Mouse (Mus musculus) stomach, postnatal 0 days (tissue): ENCODE results near the gene Gse1. TPM values are rescaled to one million over a fixed set of nuclear protein-coding genes. Genes with fewer than 3 reads are reported as not detected.
A peak's percentile ranks its signal among the peaks of the same experiment; 100 is the strongest.

Experiments used
- ATAC-seq: fragments of 200-750 bp; cut with Nextera tagmentation; 2 replicates; pipeline ENCODE4 v1.8.0; 2017; ENCODE audit not compliant: low FRiP score, low TSS enrichment
- DNase-seq: peaks from one replicate; pipeline ENCODE4 v3.0.0-alpha.2; 2016; ENCODE audit warnings: low spot score
- H3K27ac ChIP-seq: fragments of 300-500 bp; sonication (generic); replicated peaks from 2 replicates; pipeline ENCODE4 v1.5.1; 2014; ENCODE audit warnings: mild to moderate bottlenecking, control low read depth
- H3K27me3 ChIP-seq: fragments of 300-500 bp; sonication (generic); 2 replicates; pipeline ENCODE4 v1.6.1; 2014; ENCODE audit warnings: low read length; ENCODE audit not compliant: control insufficient read depth, insufficient read depth
- H3K36me3 ChIP-seq: fragments of 300-500 bp; sonication (generic); 2 replicates; pipeline ENCODE4 v1.6.1; 2014; ENCODE audit warnings: low read length, mixed read lengths; ENCODE audit not compliant: control insufficient read depth, insufficient read depth
- H3K4me1 ChIP-seq: fragments of 300-500 bp; sonication (generic); replicated peaks from 2 replicates; pipeline ENCODE4 v1.6.1; 2014; ENCODE audit warnings: antibody characterized with exemption; ENCODE audit not compliant: control insufficient read depth, insufficient read depth
- H3K4me2 ChIP-seq: fragments of 300-500 bp; sonication (generic); replicated peaks from 2 replicates; pipeline ENCODE4 v1.6.1; 2014; ENCODE audit warnings: low read depth, mild to moderate bottlenecking, control low read depth, moderate library complexity
- H3K4me3 ChIP-seq: fragments of 300-500 bp; sonication (generic); 2 replicates; pipeline ENCODE4 v1.5.1; 2014; ENCODE audit warnings: low read depth, low read length, control low read depth
- H3K9ac ChIP-seq: fragments of 300-500 bp; sonication (generic); 2 replicates; pipeline ENCODE4 v1.6.1; 2014; ENCODE audit warnings: mild to moderate bottlenecking, low read length, control low read depth, mixed read lengths
- H3K9me3 ChIP-seq: fragments of 300-500 bp; sonication (generic); 2 replicates; pipeline ENCODE4 v1.6.1; 2016; ENCODE audit warnings: low read length; ENCODE audit not compliant: control insufficient read depth
- CTCF ChIP-seq: IDR thresholded peaks from 2 replicates; pipeline ENCODE4 v1.5.1; 2016; ENCODE audit warnings: antibody characterized with exemption, low read depth, mild to moderate bottlenecking, moderate library complexity
- EP300 ChIP-seq: optimal IDR thresholded peaks from 2 replicates; pipeline ENCODE3; 2016; ENCODE audit warnings: antibody characterized with exemption
- WGBS: fragments of 180-500 bp; shearing (Covaris S2); extraction: QIAGEN DNeasy Blood & Tissue Kit; methylation state at CpG from one replicate; pipeline ENCODE4 v1.1.7; 2014; 5-methylcytosine and 5-hydroxymethylcytosine counted together
- polyA plus RNA-seq: library from polyadenylated mRNA; unstranded; fragments of >200 nt; fragmentation: Nextera tagmentation; extraction: Ambion mirVana; gene quantifications from 2 replicates; pipeline ENCODE4 v1.2.1, GENCODE M21; 2015

The Gse1 gene
- polyA plus RNA-seq, 1 experiment from 2014 or later = 6.4 TPM

GRCm38 (mm10) chr8:120550430-120550829 is 322.2 kb downstream of the Gse1 start:
- Histone ChIP-seq H3K27me3 (no peaks in the 10 kb centered on the region), H3K4me2 (no peak overlapping the region), H3K4me1 (0 out of 2 replicates have a peak, but pooled peaks cover 5% of the 10 kb centered on the region), H3K4me3 (no peak overlapping the region), H3K9me3 (no peaks in the 10 kb centered on the region), H3K27ac (no peak overlapping the region), H3K9ac (no peak overlapping the region), H3K36me3 (no peaks in the 10 kb centered on the region; the same call in 1 of the 2 replicates)
- 52% methylated on average over 12 of the region's 12 CpGs for WGBS
- DNase-seq (no peak), ATAC-seq (no peak)
- TF ChIP-seq CTCF (no peak), EP300 (no peak)

- WGBS = 71% methylated on average over 11 of the region's 11 CpGs
- H3K4me3 ChIP-seq = no peak overlapping the region
- H3K4me2 ChIP-seq = no peak overlapping the region
- H3K9me3 ChIP-seq = no peaks in the 10 kb centered on the region
- no peaks in the 10 kb centered on the region; the same call in 1 of the 2 replicates for H3K36me3 ChIP-seq
- ATAC-seq = no peak
- no peak for DNase-seq
- H3K27me3 ChIP-seq = no peaks in the 10 kb centered on the region
- TF ChIP-seq EP300 = no peak
- TF ChIP-seq CTCF = no peak
- peaks cover 5% of the 10 kb centered on the region; the same call in 1 of the 2 replicates for H3K4me1 ChIP-seq
- no peak overlapping the region for H3K27ac ChIP-seq
- H3K9ac ChIP-seq = no peak overlapping the region
Observed at GRCm38 (mm10) chr8:120550937-120551676, 322.9 kb downstream of the Gse1 start.

- H3K4me1 ChIP-seq = peaks cover 5% of the 10 kb centered on the region; the same call in 1 of the 2 replicates
- TF ChIP-seq EP300 (no peak), CTCF (0 out of 2 replicates have a peak, but pooled peaks have one; percentile 15)
- H3K27me3 ChIP-seq = no peaks in the 10 kb centered on the region
- H3K4me2 ChIP-seq = no peak overlapping the region
- DNase-seq (no peak), ATAC-seq (no peak)
- no peak overlapping the region for H3K27ac ChIP-seq
- H3K4me3 ChIP-seq = no peak overlapping the region
- 92% methylated on average over 3 of the region's 3 CpGs for WGBS
- no peak overlapping the region for H3K9ac ChIP-seq
- no peaks in the 10 kb centered on the region; the same call in 1 of the 2 replicates for H3K36me3 ChIP-seq
- no peaks in the 10 kb centered on the region for H3K9me3 ChIP-seq
Observed at GRCm38 (mm10) chr8:120551677-120551980, 323.4 kb downstream of the Gse1 start.

GRCm38 (mm10) chr8:120552509-120552908 is 324.3 kb downstream of the Gse1 start:
- DNase-seq = no peak
- H3K4me2 ChIP-seq = no peak overlapping the region
- no peak for ATAC-seq
- peaks cover 5% of the 10 kb centered on the region; the same call in 1 of the 2 replicates for H3K4me1 ChIP-seq
- H3K4me3 ChIP-seq = no peak overlapping the region
- H3K27ac ChIP-seq = no peak overlapping the region
- H3K9ac ChIP-seq = no peak overlapping the region
- WGBS = 84% methylated on average over 11 of the region's 11 CpGs
- H3K27me3 ChIP-seq = no peaks in the 10 kb centered on the region
- H3K9me3 ChIP-seq = no peaks in the 10 kb centered on the region
- H3K36me3 ChIP-seq = no peaks in the 10 kb centered on the region; the same call in 1 of the 2 replicates
- TF ChIP-seq EP300 (no peak), CTCF (no peak)

GRCm38 (mm10) chr8:120553441-120554123 is 325.3 kb downstream of the Gse1 start:
- WGBS = 88% methylated on average over 23 of the region's 24 CpGs
- Histone ChIP-seq H3K4me1 (no peaks in the 10 kb centered on the region; the same call in 1 of the 2 replicates), H3K4me2 (no peak overlapping the region), H3K4me3 (no peak overlapping the region), H3K27me3 (no peaks in the 10 kb centered on the region), H3K9me3 (no peaks in the 10 kb centered on the region), H3K36me3 (no peaks in the 10 kb centered on the region; the same call in 1 of the 2 replicates), H3K9ac (no peak overlapping the region), H3K27ac (no peak overlapping the region)
- no peak for DNase-seq
- ATAC-seq = no peak
- TF ChIP-seq CTCF (0 out of 2 replicates have a peak, but pooled peaks have one; percentile 16), EP300 (no peak)
